Mouse (Mus musculus) liver, embryonic 14.5 days (tissue): Measurements from ENCODE around the gene Traf5.

Experiments used
- CTCF ChIP-seq: IDR thresholded peaks from 2 replicates; pipeline ENCODE4 v1.5.1; 2016; ENCODE audit warnings: antibody characterized with exemption, low read depth, control low read depth
- EP300 ChIP-seq: IDR thresholded peaks from 2 replicates; pipeline ENCODE4 v1.6.1; 2016; ENCODE audit warnings: antibody characterized with exemption, low read depth

GRCm38 (mm10) chr1:192128343-192128742 is 36.0 kb upstream of the Traf5 start:
- no peak for TF ChIP-seq CTCF
- no peak; the same call in 1 of the 2 replicates for TF ChIP-seq EP300
